Mouse (Mus musculus): ENCODE data around the gene Efl1.

DNA sequence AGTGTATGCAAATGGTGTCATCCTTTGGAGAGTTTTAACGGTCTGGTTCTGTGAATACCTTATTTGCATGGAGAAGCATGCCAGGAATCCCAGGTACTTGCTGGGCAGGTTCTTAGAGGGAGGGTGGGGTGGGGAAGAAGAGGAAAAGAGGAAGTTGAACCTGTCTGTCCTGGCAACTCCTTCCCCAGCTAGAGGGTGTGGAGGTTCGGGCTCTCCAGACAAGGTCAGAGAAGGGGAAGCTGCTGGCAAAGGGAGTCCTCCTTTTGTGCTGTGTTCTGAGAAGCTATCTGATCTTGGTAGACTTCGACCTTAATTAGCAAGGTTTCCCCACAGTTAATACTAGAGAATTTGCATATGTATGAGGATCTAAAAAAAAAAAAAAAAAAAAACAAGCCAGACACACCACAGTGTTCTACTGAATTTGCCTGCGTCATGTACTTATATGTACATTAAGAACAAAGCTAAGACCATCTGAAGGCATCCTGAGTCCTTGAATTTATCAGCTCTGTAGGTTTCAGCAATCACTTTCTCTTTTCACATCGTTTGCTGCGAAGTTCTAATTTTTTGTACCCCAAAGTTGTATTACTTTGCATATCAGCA lies 137.0 kb downstream of the Efl1 start:
- TF ChIP-seq TCF12 (IDR thresholded peaks at IDR 0.05; ENCODE audit: insufficient read depth, poor library complexity, severe bottlenecking) (no peak), CEBPB (IDR thresholded peaks at IDR 0.05; ENCODE audit: insufficient read depth, poor library complexity, severe bottlenecking) (no peak), POLR2A (IDR thresholded peaks at IDR 0.05; ENCODE audit: insufficient read length, low read depth) (no peak), MAX (IDR thresholded peaks at IDR 0.05; ENCODE audit: low read depth) (no peak), POLR2AphosphoS2 (IDR thresholded peaks at IDR 0.05; ENCODE audit: insufficient read length, low read depth) (no peak)
